Mouse (Mus musculus) megakaryocyte, embryonic 14.5 days (primary cell): Measurements from ENCODE around the gene Bloc1s3.

Experiments
- FLI1 ChIP-seq: IDR thresholded peaks from 2 replicates; pipeline ENCODE4 v1.6.1; 2012; ENCODE audit warnings: low read length, inconsistent platforms, mixed read lengths
- GATA1 ChIP-seq: IDR thresholded peaks from 3 replicates; pipeline ENCODE4 v1.6.1; 2012; ENCODE audit warnings: mixed read lengths, low read length, inconsistent platforms, borderline replicate concordance

GRCm38 (mm10) chr7:19557086-19557485 is 48.9 kb upstream of the Bloc1s3 start:
- TF ChIP-seq GATA1: no peak
- no peak for TF ChIP-seq FLI1
